Mouse (Mus musculus) CD4-positive helper T cell, adult 2 months (primary cell): Measurements from ENCODE around the gene Fabp1.

Source experiments
- DNase-seq: peaks from one replicate; pipeline ENCODE4 v3.0.0-alpha.2; 2012; ENCODE audit warnings: low read depth, missing footprints, low spot score

The Fabp1 gene

DNA sequence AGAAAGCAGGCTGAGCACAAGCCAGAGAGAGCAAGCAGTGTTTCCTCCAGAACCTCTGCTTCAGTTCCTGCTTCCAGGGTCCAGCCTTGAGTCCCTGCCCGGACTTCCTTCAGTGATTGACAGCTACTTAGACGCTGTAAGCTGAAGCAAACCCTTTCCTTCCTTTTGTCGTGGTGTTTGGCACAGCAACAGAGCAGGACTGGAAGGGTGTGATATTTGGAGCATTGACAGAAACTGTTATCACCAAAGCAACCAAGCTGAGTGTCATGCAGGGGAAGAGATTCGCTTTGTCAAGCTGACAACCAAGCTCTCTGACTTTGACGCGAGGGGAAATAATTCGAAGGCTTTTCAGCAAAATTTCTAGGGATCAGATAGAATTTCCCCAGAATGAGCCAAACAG, 12.3 kb downstream of the Fabp1 start:
- no peak for DNase-seq

DNA sequence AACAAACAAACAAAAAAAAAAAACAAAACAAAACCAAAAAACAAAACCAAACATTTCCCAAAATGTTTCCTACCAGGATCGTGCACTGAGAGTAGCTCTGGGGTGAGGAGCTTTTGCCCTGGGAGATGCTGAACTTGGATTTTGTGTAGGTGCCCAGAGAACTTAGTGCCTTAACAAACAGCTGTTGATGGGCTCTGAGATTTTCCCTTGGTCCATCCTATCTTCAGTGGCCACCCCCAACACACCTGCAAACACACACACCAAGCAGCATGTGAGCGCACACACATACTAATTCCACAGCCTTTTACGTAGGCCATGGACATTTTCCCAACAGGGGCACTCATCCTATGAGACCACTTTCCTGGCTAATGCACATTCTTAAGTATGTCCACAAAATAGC, 12.8 kb downstream of the Fabp1 start:
- no peak for DNase-seq

DNA sequence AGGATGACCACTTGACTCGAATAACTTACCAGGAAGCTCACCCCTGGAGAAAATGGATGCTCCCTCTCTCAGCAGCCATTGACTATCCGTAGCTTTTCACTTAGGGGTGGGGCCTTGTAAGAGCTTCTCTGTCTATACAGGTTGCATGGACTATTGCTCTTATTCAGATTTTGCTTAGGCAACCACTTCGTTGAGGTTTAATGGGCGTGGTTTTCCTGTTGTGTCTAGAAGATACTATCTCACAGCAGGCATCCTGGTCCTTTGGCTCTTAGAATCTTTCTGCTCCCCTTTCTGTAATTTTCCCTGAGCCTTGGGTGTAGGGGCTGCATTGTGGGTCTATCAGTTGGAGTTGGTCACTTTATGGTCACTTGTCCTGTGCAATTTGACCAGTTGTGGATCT, 21.9 kb downstream of the Fabp1 start:
- peak; percentile 16 for DNase-seq

DNA sequence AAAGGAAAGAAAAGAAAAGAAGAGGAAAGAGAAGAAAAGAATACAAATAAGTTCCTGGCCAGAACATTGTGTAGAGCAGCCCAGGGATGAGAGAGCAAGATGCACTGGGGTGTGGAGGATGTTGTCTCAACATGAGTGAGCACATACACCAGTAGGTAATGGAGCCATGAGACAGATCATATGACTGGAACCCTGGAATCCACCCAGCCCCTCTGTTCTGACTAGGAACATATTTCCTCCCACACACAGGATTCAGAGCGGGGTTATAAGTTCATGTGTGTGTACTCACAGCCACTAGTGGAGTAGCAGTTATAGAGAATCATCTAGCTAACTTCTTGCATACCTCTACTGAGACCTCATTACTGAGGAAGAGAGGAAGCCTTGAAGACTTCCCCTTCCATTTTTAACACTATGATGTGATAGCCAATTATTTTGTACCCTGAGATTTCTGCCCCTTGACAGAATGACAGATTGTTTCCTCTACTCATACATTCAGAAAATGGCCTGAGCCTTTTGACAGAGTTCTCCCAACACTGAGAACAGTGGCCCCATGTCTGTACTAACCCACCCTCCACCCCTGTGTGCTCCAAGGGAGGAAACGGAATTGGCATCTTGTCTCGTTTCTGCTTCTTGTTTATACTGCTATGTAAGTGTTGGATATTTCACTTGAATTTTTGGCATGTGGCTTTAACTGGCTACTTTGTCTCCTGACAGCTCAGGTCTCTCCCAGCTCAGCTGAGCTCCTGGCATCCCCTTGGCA, 24.7 kb downstream of the Fabp1 start:
- no peak for DNase-seq

GRCm38 (mm10) chr6:71226544-71226943, 26.9 kb downstream of the Fabp1 start:
- no peak for DNase-seq

DNA sequence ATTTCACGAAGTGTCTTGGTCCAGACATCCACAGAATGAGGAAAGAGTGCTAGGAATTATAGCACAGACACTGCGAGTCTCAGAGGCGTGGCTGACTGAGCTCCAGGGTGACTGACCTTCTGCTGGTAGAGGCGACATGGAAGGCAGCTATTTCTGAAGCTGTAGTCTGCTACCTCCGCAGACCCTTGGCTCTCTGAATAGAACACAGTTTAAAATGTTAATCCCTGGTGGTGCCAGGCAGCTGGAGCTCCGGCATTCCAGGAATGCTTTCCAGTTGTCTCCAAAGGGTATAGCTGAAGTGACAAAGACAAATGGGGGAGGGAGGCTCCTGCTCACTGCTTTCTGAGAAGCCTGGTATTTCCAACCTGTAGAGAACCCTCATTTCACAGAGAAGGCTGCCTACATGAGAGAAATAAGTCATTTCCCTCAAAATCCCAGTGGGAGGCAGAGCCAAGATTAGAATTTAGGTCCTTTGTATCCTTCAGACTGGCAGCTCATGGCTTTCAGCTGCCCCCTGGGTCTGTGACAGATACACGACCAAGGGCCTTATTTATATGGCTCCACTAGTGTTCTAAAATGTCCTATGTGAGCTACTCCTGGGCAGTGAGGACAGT, 27.6 kb downstream of the Fabp1 start:
- DNase-seq = no peak

GRCm38 (mm10) chr6:71235121-71235520, 35.5 kb downstream of the Fabp1 start:
- no peak for DNase-seq

DNA sequence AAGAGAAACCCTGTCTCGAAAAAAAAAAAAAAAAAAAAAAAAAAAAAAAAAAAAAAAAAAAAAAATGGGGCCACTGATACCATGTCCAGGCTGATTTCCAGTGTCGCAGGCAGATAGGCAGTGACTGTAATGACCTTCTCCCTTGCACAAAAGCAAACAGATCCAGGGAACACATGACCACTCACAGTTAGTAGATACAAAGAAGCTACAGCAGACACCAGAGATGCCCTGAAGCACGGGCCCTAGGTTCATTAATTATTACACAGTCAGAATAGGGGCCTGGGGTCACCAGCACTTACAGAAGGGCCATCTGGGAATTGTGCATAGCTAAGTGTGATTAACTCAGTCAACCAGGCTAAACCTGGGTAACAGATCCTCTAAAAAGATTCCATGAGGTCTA, 36.3 kb downstream of the Fabp1 start:
- no peak for DNase-seq

DNA sequence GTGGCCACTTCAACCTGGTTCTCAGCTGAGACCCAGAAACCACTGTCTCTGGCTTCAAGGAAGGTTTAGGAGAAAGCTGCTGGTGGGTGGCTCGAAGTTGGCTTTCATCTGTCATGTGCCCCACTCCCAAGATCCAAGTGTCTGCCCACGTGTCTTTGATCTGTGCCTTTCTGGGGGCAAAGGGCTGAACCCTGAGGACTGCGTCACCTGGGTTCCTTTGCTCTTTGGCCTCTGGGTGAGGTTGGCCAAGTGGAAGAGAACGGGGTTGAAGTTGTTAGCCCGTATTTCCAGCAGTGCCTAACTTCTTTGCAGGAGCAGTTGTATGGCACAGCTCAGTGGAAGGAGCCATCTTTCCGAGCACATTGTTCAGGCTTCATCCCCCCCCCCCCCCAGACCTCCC, 36.9 kb downstream of the Fabp1 start:
- DNase-seq = no peak

DNA sequence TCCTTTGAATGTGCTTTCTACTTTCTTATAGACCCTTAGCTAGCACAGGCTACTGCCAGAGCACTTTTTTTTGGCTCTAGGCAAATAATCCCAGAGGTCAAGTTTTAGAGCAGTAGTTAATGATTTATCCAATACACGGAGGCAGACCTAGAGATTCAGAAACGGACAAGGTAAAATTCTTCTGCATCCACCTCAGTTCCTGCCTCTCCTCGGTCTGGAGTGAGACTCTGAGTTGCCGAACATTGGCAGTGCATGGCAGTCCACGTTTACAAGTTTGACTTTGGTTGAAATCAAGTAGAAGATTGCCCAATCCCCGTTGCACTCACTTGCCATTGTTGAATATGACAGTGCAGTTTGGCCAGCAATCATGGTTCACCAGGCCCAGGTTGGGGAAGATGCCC, 37.4 kb downstream of the Fabp1 start:
- no peak for DNase-seq

DNA sequence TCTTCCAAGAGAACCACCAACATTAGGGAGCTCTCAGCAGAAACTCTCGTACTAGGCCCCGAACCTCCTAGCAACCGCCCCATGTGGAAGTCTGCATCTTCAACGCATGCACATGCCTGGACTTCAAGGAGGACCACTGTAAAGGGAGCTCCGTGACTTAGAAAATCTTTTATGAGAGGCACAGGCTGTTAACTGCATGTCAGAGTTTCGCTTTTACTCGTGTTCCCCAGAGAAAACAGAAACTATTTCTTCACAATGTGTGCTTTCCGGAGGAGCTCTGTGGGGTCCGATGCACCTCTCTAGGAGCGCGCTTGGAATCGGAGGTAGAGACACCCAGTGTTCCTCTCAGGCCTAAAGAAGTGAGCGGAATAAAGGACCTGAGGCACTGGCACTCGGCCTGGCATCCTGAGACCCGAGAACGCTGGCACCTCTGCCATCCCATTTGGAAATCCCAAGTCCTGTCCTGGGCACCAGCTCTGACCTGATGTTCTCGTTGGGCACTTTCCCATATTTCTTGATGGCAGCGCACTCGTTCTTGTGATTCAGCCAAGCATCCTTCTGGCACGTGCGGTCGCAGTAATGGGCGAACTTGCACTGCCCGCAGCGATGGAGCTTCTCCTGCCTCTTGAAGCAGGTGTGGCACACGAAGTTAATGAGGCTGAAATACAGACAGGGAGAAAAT, 39.6 kb downstream of the Fabp1 start:
- DNase-seq = no peak

- DNase-seq = no peak
These were observed 41.2 kb downstream of the Fabp1 start for GRCm38 (mm10) chr6:71240831-71241230.

- no peak for DNase-seq
These were observed 43.2 kb downstream of the Fabp1 start for GRCm38 (mm10) chr6:71242811-71243210.

- no peak for DNase-seq
These were observed 43.6 kb downstream of the Fabp1 start for GRCm38 (mm10) chr6:71243258-71243657.

- DNase-seq = no peak
These were observed 48.8 kb downstream of the Fabp1 start for GRCm38 (mm10) chr6:71248420-71248819.

- DNase-seq = no peak
These were observed 50.0 kb downstream of the Fabp1 start for GRCm38 (mm10) chr6:71249615-71250014.

DNA sequence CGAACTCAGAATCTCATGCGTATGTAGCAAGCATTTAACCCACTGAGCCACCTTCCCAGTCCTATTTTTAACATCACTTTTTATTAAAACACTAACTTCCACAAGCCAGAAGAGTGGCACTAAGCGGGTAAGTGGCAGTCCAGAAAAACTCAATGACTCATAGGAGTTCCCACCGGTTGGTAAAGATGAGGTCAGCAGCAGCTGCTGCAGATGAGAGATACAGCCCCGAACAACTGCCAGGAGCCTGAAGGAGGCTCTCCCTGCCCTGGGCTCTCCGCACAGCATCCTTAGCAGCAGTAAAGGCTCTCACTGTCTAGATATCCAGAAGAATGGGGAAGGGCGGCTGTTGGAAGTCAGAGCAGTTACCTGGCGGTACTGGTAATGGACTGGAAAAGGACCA, 51.3 kb downstream of the Fabp1 start:
- no peak for DNase-seq

- DNase-seq = no peak
These were observed 54.8 kb downstream of the Fabp1 start for GRCm38 (mm10) chr6:71254456-71254855.
